Mouse (Mus musculus) bone marrow, adult 2 months (tissue): ENCODE results near the gene Syn3.

Source experiments
- CTCF ChIP-seq: fragments of 200-500 bp; IDR thresholded peaks from 2 replicates; pipeline ENCODE4 v1.5.1; 2011; ENCODE audit warnings: low read length, control low read depth; ENCODE audit not compliant: control insufficient read depth, insufficient read depth
- POLR2A ChIP-seq: fragments of 200-500 bp; IDR thresholded peaks from 2 replicates; pipeline ENCODE4 v1.6.1; 2011; ENCODE audit warnings: low read depth, mild to moderate bottlenecking, control low read depth, low read length, borderline replicate concordance; ENCODE audit not compliant: control insufficient read depth

GRCm38 (mm10) chr10:86367346-86367745 is 131.3 kb downstream of the Syn3 start:
- TF ChIP-seq CTCF = no peak
- TF ChIP-seq POLR2A = no peak
